Mouse (Mus musculus) CH12.LX (cell line): ENCODE data around the gene Spag7. TPM values are rescaled to one million over a fixed set of nuclear protein-coding genes. Genes with fewer than 3 reads are reported as not detected.

Experiments used
- DNase-seq: peaks from one replicate; pipeline ENCODE4 v3.0.0-alpha.2; 2013; ENCODE audit errors: extremely low read depth
- H3K27ac ChIP-seq: 2 replicates; pipeline ENCODE4 v1.5.1; 2012; ENCODE audit warnings: low read depth, mild to moderate bottlenecking, control low read depth, moderate library complexity; ENCODE audit not compliant: insufficient read depth
- H3K27me3 ChIP-seq: replicated peaks from 2 replicates; pipeline ENCODE3; 2012; ENCODE audit warnings: inconsistent platforms
- H3K36me3 ChIP-seq, 2 experiments: replicated peaks in 1 of 2; 2 replicates each; pipeline versions ENCODE3 to v1.6.1; 2012; ENCODE audit warnings: inconsistent platforms in 1 of 2, low read length in 1 of 2, mild to moderate bottlenecking in 1 of 2, mixed read lengths in 1 of 2, moderate library complexity in 1 of 2; ENCODE audit not compliant: control insufficient read depth in 1 of 2, insufficient read depth in 1 of 2
- H3K4me1 ChIP-seq, 2 experiments: 2 replicates each; pipeline ENCODE4 v1.6.1; 2012; ENCODE audit warnings: inconsistent platforms in 1 of 2, moderate library complexity in 1 of 2; ENCODE audit not compliant: insufficient read depth in 2 of 2, control insufficient read depth in 1 of 2
- H3K4me2 ChIP-seq: 2 replicates; pipeline ENCODE4 v1.6.1; 2012; ENCODE audit warnings: low read depth, mild to moderate bottlenecking, control low read depth; ENCODE audit not compliant: poor library complexity, insufficient read depth, severe bottlenecking
- H3K4me3 ChIP-seq, 3 experiments: fragments of 150-350 bp in 1 of 3; sonication (generic) in 1 of 3; replicated peaks in 1 of 3; 2 replicates each; pipeline versions ENCODE3 to v1.5.1; 2011 to 2012; ENCODE audit warnings: low read depth in 2 of 3, low read length in 2 of 3, mild to moderate bottlenecking in 2 of 3, moderate library complexity in 2 of 3, control low read depth in 1 of 3, improper control_type of control experiment in 1 of 3, inconsistent platforms in 1 of 3, mixed read lengths in 1 of 3; ENCODE audit not compliant: poor library complexity in 1 of 3
- H3K79me2 ChIP-seq: replicated peaks from 2 replicates; pipeline ENCODE4 v1.6.1; 2012; ENCODE audit warnings: mild to moderate bottlenecking, moderate library complexity; ENCODE audit not compliant: control insufficient read depth, poor library complexity, insufficient read depth, severe bottlenecking; ENCODE audit errors: extremely low read depth
- H3K9ac ChIP-seq: 2 replicates; pipeline ENCODE4 v1.6.1; 2012; ENCODE audit warnings: low read depth, mild to moderate bottlenecking, control low read depth, moderate library complexity; ENCODE audit not compliant: insufficient read depth
- H3K9me3 ChIP-seq: replicated peaks from 2 replicates; pipeline ENCODE3; 2012; ENCODE audit warnings: low read length, inconsistent platforms, mixed read lengths
- BHLHE40 ChIP-seq: IDR thresholded peaks from 2 replicates; pipeline ENCODE4 v1.6.1; 2011; ENCODE audit warnings: mild to moderate bottlenecking, low read depth, low read length, improper control_type of control experiment
- E2F4 ChIP-seq: IDR thresholded peaks from 2 replicates; pipeline ENCODE4 v1.6.1; 2011; ENCODE audit warnings: low read depth, low read length, improper control_type of control experiment; ENCODE audit not compliant: insufficient replicate concordance
- HCFC1 ChIP-seq: IDR thresholded peaks from 2 replicates; pipeline ENCODE4 v1.6.1; 2012; ENCODE audit warnings: low read depth, mild to moderate bottlenecking, inconsistent platforms, low read length, improper control_type of control experiment
- MEF2A ChIP-seq: IDR thresholded peaks from 2 replicates; pipeline ENCODE4 v1.6.1; 2014; ENCODE audit warnings: low read depth, mild to moderate bottlenecking, inconsistent platforms, low read length, improper control_type of control experiment, borderline replicate concordance
- NRF1 ChIP-seq: IDR thresholded peaks from 2 replicates; pipeline ENCODE4 v1.6.1; 2014; ENCODE audit warnings: low read depth, mild to moderate bottlenecking, inconsistent platforms, low read length, improper control_type of control experiment, moderate library complexity
- RAD21 ChIP-seq: IDR thresholded peaks from 2 replicates; pipeline ENCODE4 v1.6.1; 2011; ENCODE audit warnings: low read depth, mild to moderate bottlenecking, low read length, improper control_type of control experiment, moderate library complexity
- SMC3 ChIP-seq: IDR thresholded peaks from 2 replicates; pipeline ENCODE4 v1.6.1; 2011; ENCODE audit warnings: low read depth, low read length, improper control_type of control experiment
- TBP ChIP-seq: conservative IDR thresholded peaks from 2 replicates; pipeline ENCODE4 v1.6.1; 2011; ENCODE audit warnings: low read depth, low read length, improper control_type of control experiment
- dilution Hi-C: fragments of 300-500 bp; cut with MboI; formaldehyde crosslinking; loops from 2 replicates; pipeline ENCODE4 v1.14.3; 2020; ENCODE audit warnings: low sequenced_read_pairs; ENCODE audit not compliant: extremely low pct_unique_long_range_greater_than_20kb, extremely low pct_ligation_motif_present
- in situ Hi-C: fragments of 300-500 bp; cut with MboI; formaldehyde crosslinking; loops from 3 replicates; pipeline ENCODE4 v1.14.3; 2019; ENCODE audit warnings: low sequenced_read_pairs, low pct_ligation_motif_present, low pct_unique_long_range_greater_than_20kb, mixed read lengths
- polyA plus RNA-seq: library from polyadenylated mRNA; unstranded; fragments of >175 nt; gene quantifications from 2 replicates; pipeline ENCODE4 v1.2.1, GENCODE M21; 2012; ENCODE audit warnings: low read depth; ENCODE audit not compliant: insufficient read length
- total RNA-seq, 2 experiments: library from RNA; depleted of rRNA; stranded (reverse); fragments of 300-350 nt in 1 of 2; fragments of >200 nt in 1 of 2; gene quantifications; 2 replicates each; pipeline ENCODE4 v1.2.3; 2012 to 2014

Gene Spag7
- total and polyA plus RNA-seq, 3 experiments = 93.5 to 120 (median 105) TPM

DNA sequence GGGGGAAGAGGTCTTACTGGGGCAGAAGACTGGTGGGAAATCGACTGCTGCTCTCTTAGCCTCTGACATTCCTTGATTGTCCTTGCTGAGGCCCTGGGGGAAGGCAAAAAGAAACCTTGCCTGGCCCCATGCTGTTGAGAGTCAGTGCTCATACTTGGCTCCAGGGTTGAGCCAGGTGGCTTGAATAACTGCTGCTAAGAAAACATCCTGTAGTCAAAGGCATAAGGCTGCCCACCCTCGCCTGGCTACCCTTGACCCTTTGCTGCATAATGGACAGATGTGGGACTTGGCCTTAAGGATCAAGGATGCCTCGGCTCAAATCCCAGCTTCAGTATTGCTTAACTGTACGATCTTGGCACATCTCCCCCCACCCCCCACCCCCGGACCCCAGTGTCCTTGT, 49.3 kb upstream of the Spag7 start:
- in situ Hi-C loops = no loop called here
- Histone ChIP-seq H3K4me3 (no peak overlapping the region), H3K9me3 (no peaks in the 10 kb centered on the region), H3K36me3 (peaks cover 33 to 74% of the 10 kb centered on the region in 2 experiments), H3K4me2 (no peak overlapping the region), H3K9ac (no peak overlapping the region), H3K4me1 (peaks cover 5 to 38% of the 10 kb centered on the region in 2 experiments), H3K79me2 (no peaks in the 10 kb centered on the region), H3K27me3 (no peaks in the 10 kb centered on the region), H3K27ac (no peak overlapping the region)
- DNase-seq = no peak
- dilution Hi-C loops = no loop called here
- TF ChIP-seq BHLHE40 (no peak), HCFC1 (no peak), TBP (no peak)

DNA sequence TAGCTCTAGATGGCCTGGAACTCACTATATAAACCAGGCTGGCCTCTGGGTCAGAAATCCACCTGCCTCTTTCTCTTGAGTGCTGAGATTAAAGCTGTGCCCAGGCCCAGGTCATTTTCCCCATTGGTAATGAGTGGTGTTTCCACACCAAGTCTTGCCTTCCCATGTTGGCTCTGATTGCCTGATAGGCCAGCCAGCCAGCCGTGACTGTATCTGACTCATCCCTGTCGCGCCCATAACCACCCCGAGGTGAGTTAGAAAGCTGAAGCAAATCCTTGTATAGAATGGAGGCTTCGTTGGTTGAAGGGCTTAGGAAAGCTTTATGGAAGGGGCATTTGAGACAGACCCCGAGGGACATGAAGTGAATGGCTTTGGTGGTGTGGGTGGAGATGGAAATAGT, 46.6 kb upstream of the Spag7 start:
- TF ChIP-seq TBP = no peak
- no peak for TF ChIP-seq E2F4
- no peak for TF ChIP-seq SMC3
- no peak for TF ChIP-seq MEF2A
- Histone ChIP-seq H3K79me2 (no peaks in the 10 kb centered on the region), H3K9ac (no peak overlapping the region), H3K9me3 (no peaks in the 10 kb centered on the region), H3K4me1 (peaks cover 5 to 35% of the 10 kb centered on the region in 2 experiments), H3K36me3 (peaks cover 34 to 78% of the 10 kb centered on the region in 2 experiments), H3K27ac (no peak overlapping the region), H3K27me3 (no peaks in the 10 kb centered on the region), H3K4me3 (no peak overlapping the region), H3K4me2 (no peak overlapping the region)
- peak; percentile 53 for DNase-seq
- dilution Hi-C loops = no loop called here
- in situ Hi-C loops = no loop called here

DNA sequence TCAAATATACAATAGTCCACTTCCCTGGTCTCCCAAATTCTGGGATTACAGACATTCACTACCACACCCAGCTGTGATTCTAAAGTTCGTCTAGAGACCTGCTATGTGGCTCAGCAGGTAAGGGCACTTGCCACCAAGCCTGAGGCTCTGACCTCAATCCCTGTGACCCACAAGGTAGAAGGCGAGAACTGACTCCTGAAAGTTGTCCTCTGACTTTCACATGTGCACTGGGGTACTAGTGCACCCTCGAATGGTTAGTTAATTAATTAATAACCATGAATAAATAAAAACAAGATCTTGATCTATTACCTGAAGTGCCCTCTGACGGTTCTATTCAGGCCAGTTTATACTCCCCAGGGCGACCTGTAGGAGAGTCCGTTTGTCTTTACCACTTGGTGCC, 44.0 kb upstream of the Spag7 start:
- H3K36me3 ChIP-seq = peaks cover 36 to 81% of the 10 kb centered on the region in 2 experiments
- peaks cover 0 to 14% of the 10 kb centered on the region in 2 experiments; a peak in 2 of 4 replicates for H3K4me1 ChIP-seq
- H3K9ac ChIP-seq = no peak overlapping the region
- H3K79me2 ChIP-seq = no peaks in the 10 kb centered on the region
- H3K9me3 ChIP-seq = no peaks in the 10 kb centered on the region
- no peak for TF ChIP-seq RAD21
- TF ChIP-seq NRF1 = no peak
- no peak for TF ChIP-seq MEF2A
- no peak for TF ChIP-seq E2F4
- no peak for DNase-seq
- no peaks in the 10 kb centered on the region for H3K27me3 ChIP-seq
- H3K27ac ChIP-seq = no peak overlapping the region
- dilution Hi-C loops (no loop called here), in situ Hi-C loops (no loop called here)
- H3K4me2 ChIP-seq = no peak overlapping the region
- H3K4me3 ChIP-seq = no peak overlapping the region
